Mouse (Mus musculus): Measurements from ENCODE around the gene Sco2. TPM values are rescaled to one million over a fixed set of nuclear protein-coding genes. Genes with fewer than 3 reads are reported as not detected.

The Sco2 gene
- total and polyA plus RNA-seq, 3 experiments, result 34.6 to 58.9 TPM; not detected in 1

DNA sequence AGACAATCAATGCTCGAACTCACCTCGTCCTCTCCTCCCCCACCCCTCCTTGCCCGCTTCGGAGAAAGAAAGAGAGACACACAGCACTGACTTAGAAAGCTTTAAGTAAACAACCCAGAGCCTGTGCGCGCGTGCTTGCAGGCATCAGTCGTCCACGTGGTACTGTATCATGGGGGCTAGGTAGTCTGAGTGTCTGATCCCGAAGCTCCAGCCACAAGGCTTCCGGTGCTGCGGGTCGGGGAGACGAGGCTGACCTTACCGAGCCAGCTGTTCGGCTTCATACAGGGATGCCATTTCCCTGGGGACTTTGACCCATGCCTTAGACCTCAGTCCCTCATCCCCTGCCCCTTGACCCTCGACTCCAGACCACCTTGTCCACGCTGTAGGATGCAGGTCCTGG is 3.7 kb upstream of the Sco2 start:
- peaks cover 0 to 11% of the 10 kb centered on the region in 2 experiments; a peak in 1 of 4 replicates for H3K4me1 ChIP-seq (ENCODE audit: control insufficient read depth in 1 of 2, insufficient read depth in 2 of 2, low read length in 2 of 2)
- no peak overlapping the region for H3K4me3 ChIP-seq (ENCODE audit: control insufficient read depth in 1 of 2, insufficient read depth in 1 of 2, low read depth in 2 of 2, low read length in 2 of 2)
- no peaks in the 10 kb centered on the region for H3K27me3 ChIP-seq (ENCODE audit: control insufficient read depth in 1 of 2, insufficient read depth in 2 of 2, low read length in 2 of 2)
- H3K9me3 ChIP-seq (replicated peaks; ENCODE audit: insufficient read depth, low read length), result no peaks in the 10 kb centered on the region
- DNase-seq (ENCODE audit: low read depth, low spot score), result no peak
- peaks cover 0 to 10% of the 10 kb centered on the region in 2 experiments; a peak in 2 of 4 replicates for H3K36me3 ChIP-seq (ENCODE audit: control insufficient read depth in 1 of 2, insufficient read depth in 2 of 2, low read length in 2 of 2)
- no peak overlapping the region for H3K9ac ChIP-seq (ENCODE audit: control insufficient read depth, low read depth, low read length, poor library complexity, severe bottlenecking)
- H3K79me2 ChIP-seq (ENCODE audit: control insufficient read depth, insufficient read depth, low read length, poor library complexity), result peaks cover 15% of the 10 kb centered on the region
- TF ChIP-seq TAL1 (IDR thresholded peaks at IDR 0.05; ENCODE audit: low read length) (no peak), BHLHE40 (IDR thresholded peaks at IDR 0.05; ENCODE audit: borderline replicate concordance, low read depth, low read length) (no peak), RCOR1 (IDR thresholded peaks at IDR 0.05; ENCODE audit: low read depth, low read length) (no peak), SIN3A (IDR thresholded peaks at IDR 0.05; ENCODE audit: low read length) (no peak), POLR2AphosphoS2 (IDR thresholded peaks at IDR 0.05; ENCODE audit: low read length) (no peak), ETS1 (IDR thresholded peaks at IDR 0.05; ENCODE audit: low read depth, low read length) (no peak), MYC (IDR thresholded peaks at IDR 0.05; ENCODE audit: low read depth, low read length) (no peak), EP300 (IDR thresholded peaks at IDR 0.05; ENCODE audit: low read depth in 1 of 2, low read length in 2 of 2) (no peak), KAT2A (conservative IDR thresholded peaks at IDR 0.05; ENCODE audit: low read depth, low read length) (no peak)
- H3K27ac ChIP-seq (ENCODE audit: control insufficient read depth, low read depth, low read length), result no peak overlapping the region

DNA sequence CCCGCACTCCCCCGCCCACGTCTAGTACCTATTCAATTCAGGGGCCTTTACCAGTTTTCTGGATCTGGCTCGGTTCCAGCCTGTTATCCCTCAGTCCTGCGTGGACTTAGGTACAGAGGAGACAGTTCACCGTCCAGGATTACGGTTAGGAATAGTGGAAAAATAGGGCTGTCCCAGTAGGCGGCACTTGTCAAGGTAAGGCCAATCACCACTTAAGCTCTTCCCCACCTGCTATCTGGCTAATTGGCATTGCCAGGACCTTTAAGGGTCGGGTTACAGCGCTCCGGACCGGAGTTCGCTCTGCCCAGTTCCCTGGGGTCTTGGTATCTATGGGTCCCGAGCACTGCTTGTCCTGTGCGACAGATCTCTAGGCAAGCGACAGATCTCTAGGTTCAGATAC is 3.3 kb upstream of the Sco2 start, which contains the start of gene Tymp:
Gene Tymp, minus strand, starts transcription at position 83 of the 400 bp plus-strand sequence.
- TF ChIP-seq ZKSCAN1 (IDR thresholded peaks at IDR 0.05; ENCODE audit: low read depth, low read length) (no peak), E2F4 (IDR thresholded peaks at IDR 0.05; ENCODE audit: borderline replicate concordance, low read depth, low read length) (no peak), SMC3 (IDR thresholded peaks at IDR 0.05; ENCODE audit: low read depth, low read length) (no peak), UBTF (IDR thresholded peaks at IDR 0.05; ENCODE audit: borderline replicate concordance, insufficient read depth, low read depth, low read length) (no peak), JUND (IDR thresholded peaks at IDR 0.05; ENCODE audit: low read depth, low read length) (no peak), TCF12 (IDR thresholded peaks at IDR 0.05; ENCODE audit: low read depth, low read length) (no peak), NRF1 (IDR thresholded peaks at IDR 0.05; ENCODE audit: insufficient read depth, low read depth, low read length, poor library complexity, severe bottlenecking) (no peak), MAFK (IDR thresholded peaks at IDR 0.05; ENCODE audit: borderline replicate concordance, low read depth, low read length) (no peak), MYC (IDR thresholded peaks at IDR 0.05; ENCODE audit: low read depth, low read length) (no peak), MAX (IDR thresholded peaks at IDR 0.05; ENCODE audit: low read length) (no peak), POLR2AphosphoS5 (IDR thresholded peaks at IDR 0.05; ENCODE audit: borderline replicate concordance, low read depth, low read length) (no peak), POLR2AphosphoS2 (IDR thresholded peaks at IDR 0.05; ENCODE audit: low read length) (no peak), CHD1 (IDR thresholded peaks at IDR 0.05; ENCODE audit: low read depth, low read length) (no peak), USF2 (IDR thresholded peaks at IDR 0.05; ENCODE audit: borderline replicate concordance in 1 of 2, insufficient read depth in 1 of 2, low read depth in 1 of 2, low read length in 2 of 2) (no peak), CTCF (IDR thresholded peaks at IDR 0.05 in 2 of 3, conservative IDR thresholded peaks at IDR 0.05 in 1 of 3; ENCODE audit: control insufficient read depth in 1 of 3, insufficient read depth in 1 of 3, low read depth in 2 of 3, low read length in 3 of 3, poor library complexity in 1 of 3, severe bottlenecking in 1 of 3) (no peak), KAT2A (conservative IDR thresholded peaks at IDR 0.05; ENCODE audit: low read depth, low read length) (no peak), RAD21 (IDR thresholded peaks at IDR 0.05; ENCODE audit: low read depth, low read length) (no peak), GATA1 (IDR thresholded peaks at IDR 0.05; ENCODE audit: low read depth, low read length) (no peak), ZC3H11A (IDR thresholded peaks at IDR 0.05; ENCODE audit: low read depth, low read length) (no peak), MEF2A (IDR thresholded peaks at IDR 0.05; ENCODE audit: extremely low read depth, insufficient replicate concordance, low read depth, low read length, poor library complexity, severe bottlenecking) (no peak)
- Histone ChIP-seq H3K4me1 (ENCODE audit: control insufficient read depth in 1 of 2, insufficient read depth in 2 of 2, low read length in 2 of 2) (peaks cover 0 to 11% of the 10 kb centered on the region in 2 experiments; a peak in 1 of 4 replicates), H3K36me3 (ENCODE audit: control insufficient read depth in 1 of 2, insufficient read depth in 2 of 2, low read length in 2 of 2) (peaks cover 0 to 10% of the 10 kb centered on the region in 2 experiments; a peak in 2 of 4 replicates), H3K27ac (ENCODE audit: control insufficient read depth, low read depth, low read length) (no peak within 1 kb of the TSS), H3K9ac (ENCODE audit: control insufficient read depth, low read depth, low read length, poor library complexity, severe bottlenecking) (no peak within 1 kb of the TSS), H3K9me3 (replicated peaks; ENCODE audit: insufficient read depth, low read length) (no peaks in the 10 kb centered on the region), H3K27me3 (ENCODE audit: control insufficient read depth in 1 of 2, insufficient read depth in 2 of 2, low read length in 2 of 2) (no peaks in the 10 kb centered on the region), H3K79me2 (ENCODE audit: control insufficient read depth, insufficient read depth, low read length, poor library complexity) (peaks cover 18% of the 10 kb centered on the region), H3K4me3 (ENCODE audit: control insufficient read depth in 1 of 2, insufficient read depth in 1 of 2, low read depth in 2 of 2, low read length in 2 of 2) (no peak within 1 kb of the TSS)
- DNase-seq (ENCODE audit: low read depth, low spot score), result no peak
